Mouse (Mus musculus) olfactory bulb, adult 2 months (tissue): Measurements from ENCODE around the gene Palm. TPM values are rescaled to one million over a fixed set of nuclear protein-coding genes. Genes with fewer than 3 reads are reported as not detected.

ENCODE experiments used
- H3K27ac ChIP-seq: fragments of 200-500 bp; 2 replicates; pipeline ENCODE4 v1.5.1; 2012; ENCODE audit warnings: low read depth, low read length; ENCODE audit not compliant: insufficient read depth
- H3K4me1 ChIP-seq: fragments of 200-500 bp; 2 replicates; pipeline ENCODE4 v1.6.1; 2012; ENCODE audit warnings: low read length; ENCODE audit not compliant: control insufficient read depth, insufficient read depth
- H3K4me3 ChIP-seq: fragments of 200-500 bp; 2 replicates; pipeline ENCODE4 v1.5.1; 2012; ENCODE audit warnings: mild to moderate bottlenecking, low read depth, low read length, moderate library complexity; ENCODE audit not compliant: insufficient read depth
- CTCF ChIP-seq: fragments of 200-500 bp; IDR thresholded peaks from 2 replicates; pipeline ENCODE4 v1.5.1; 2012; ENCODE audit warnings: low read depth, mild to moderate bottlenecking, low read length, moderate library complexity; ENCODE audit not compliant: insufficient read depth
- POLR2A ChIP-seq: fragments of 200-500 bp; IDR thresholded peaks from 2 replicates; pipeline ENCODE4 v1.6.1; 2012; ENCODE audit warnings: mild to moderate bottlenecking, low read depth, low read length, moderate library complexity; ENCODE audit not compliant: insufficient read depth
- WGBS: fragments of 180-500 bp; shearing (Covaris S2); methylation state at CpG from one replicate; pipeline ENCODE4 v1.1.7; 2018; 5-methylcytosine and 5-hydroxymethylcytosine counted together
- polyA plus RNA-seq: library from polyadenylated mRNA; stranded (reverse); fragments of >200 nt; gene quantifications from 2 replicates; pipeline ENCODE4 v1.2.4, GENCODE M21; 2012; ENCODE audit warnings: low replicate concordance; ENCODE audit not compliant: missing spikeins, insufficient read depth, insufficient read length

Palm gene
- polyA plus RNA-seq, 1 experiment: not detected

GRCm38 (mm10) chr10:79861230-79862048, 68.1 kb downstream of the Palm start:
- Histone ChIP-seq H3K4me1 (peaks cover 60% of the 10 kb centered on the region), H3K4me3 (no peak overlapping the region), H3K27ac (no peak overlapping the region)
- TF ChIP-seq CTCF: no peak
- TF ChIP-seq POLR2A: no peak
- WGBS: 60% methylated on average over 25 of the region's 25 CpGs

- 61% methylated on average over 23 of the region's 23 CpGs for WGBS
- H3K27ac ChIP-seq: no peak overlapping the region
- peaks cover 53% of the 10 kb centered on the region for H3K4me1 ChIP-seq
- TF ChIP-seq CTCF (no peak), POLR2A (no peak)
- H3K4me3 ChIP-seq: no peak overlapping the region
These were observed 68.8 kb downstream of the Palm start for GRCm38 (mm10) chr10:79862049-79862788.

- peaks cover 46% of the 10 kb centered on the region for H3K4me1 ChIP-seq
- WGBS: 58% methylated on average over 10 of the region's 10 CpGs
- TF ChIP-seq POLR2A: no peak
- no peak for TF ChIP-seq CTCF
- H3K4me3 ChIP-seq: no peak overlapping the region
- H3K27ac ChIP-seq: no peak overlapping the region
These were observed 69.6 kb downstream of the Palm start for GRCm38 (mm10) chr10:79862925-79863324.

DNA sequence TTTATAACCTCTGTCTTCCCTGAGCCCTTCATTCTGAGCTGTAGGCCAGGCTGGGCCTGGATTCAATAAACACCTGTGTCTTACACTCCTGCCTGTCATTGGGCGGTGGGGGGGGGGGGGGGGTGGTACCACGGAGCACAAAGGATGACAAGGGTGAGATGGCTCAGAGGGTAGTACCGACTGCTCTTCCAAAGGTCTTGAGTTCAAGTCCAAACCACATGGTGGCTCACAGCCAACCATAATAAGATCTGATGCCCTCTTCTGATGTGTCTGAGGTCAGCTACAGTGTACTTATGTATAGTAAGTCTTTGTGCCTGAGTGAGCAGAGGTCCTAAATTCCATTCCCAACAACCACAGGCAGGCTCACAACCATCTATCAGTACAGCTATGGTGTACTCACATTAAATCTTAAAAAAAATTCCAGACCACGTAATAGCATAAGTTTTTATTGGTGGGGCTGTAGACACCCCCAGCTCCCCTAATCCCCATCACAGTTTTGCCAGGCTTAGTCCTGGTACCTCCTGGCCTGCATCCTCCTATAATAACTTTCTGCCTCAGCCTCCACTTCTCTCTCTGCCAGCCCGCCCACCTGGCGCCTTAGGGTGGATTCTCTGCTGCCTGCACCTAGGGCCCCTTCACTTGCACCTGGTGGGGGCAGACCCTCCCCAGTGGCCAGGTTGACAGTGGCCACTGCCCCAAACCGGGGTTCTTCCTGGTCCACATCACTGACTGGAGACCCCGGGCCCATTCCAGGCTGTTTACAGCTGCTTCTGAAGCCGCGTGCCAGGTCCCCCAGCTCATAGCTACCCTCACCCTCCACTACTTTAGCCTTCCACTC, 71.2 kb downstream of the Palm start:
- 51% methylated on average over 10 of the region's 10 CpGs for WGBS
- TF ChIP-seq CTCF: no peak
- no peak for TF ChIP-seq POLR2A
- no peak overlapping the region for H3K27ac ChIP-seq
- no peak overlapping the region for H3K4me3 ChIP-seq
- peaks cover 32% of the 10 kb centered on the region for H3K4me1 ChIP-seq

DNA sequence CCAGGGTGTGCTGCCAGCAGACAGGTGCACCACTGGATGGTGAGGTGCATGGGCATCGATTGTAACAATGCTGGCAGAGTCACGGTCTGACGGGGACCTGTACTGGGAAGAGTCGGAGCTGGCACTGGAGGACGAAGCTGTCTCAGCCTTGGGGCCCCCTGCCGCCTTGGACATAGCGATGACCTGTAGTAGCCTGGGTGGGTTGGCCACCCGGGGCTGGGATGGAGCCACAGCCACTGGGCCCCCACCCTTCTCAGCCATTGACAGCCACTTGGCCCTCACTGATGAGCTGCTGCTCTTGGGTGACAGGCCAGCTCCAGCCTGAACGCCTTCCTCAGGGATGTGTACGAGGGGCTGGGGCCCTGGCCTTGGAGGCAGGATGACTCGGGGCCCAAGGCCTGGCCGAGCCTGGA, 71.8 kb downstream of the Palm start:
- TF ChIP-seq POLR2A (no peak), CTCF (no peak)
- 59% methylated on average over 12 of the region's 12 CpGs for WGBS
- no peak overlapping the region for H3K27ac ChIP-seq

DNA sequence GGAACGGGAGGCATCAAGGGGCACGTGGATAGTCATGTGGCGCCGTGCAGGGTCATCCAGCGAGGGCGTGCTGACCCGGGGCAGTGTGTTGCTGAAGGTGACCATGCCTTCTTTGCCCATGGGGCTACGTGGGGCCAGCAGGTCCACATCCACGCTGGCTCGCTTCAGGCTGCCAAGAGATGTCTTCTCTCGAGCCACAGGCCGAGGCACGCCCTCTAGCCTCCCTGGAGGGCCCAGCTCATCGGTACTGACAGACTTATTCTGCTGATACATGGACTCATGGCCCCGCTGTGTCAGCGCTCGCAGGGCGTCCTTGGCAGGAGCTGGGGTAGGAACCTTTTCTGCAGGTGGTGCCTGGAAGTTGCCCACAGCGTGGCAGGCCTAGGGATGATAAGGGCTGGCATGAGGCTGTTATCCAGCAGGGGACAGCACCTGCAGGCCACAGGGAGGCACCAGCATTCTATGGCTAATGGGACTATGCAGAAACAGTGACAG, 72.5 kb downstream of the Palm start:
- Histone ChIP-seq H3K4me3 (no peak overlapping the region), H3K4me1 (peaks cover 23% of the 10 kb centered on the region), H3K27ac (no peak overlapping the region)
- 72% methylated on average over 19 of the region's 19 CpGs for WGBS
- TF ChIP-seq CTCF (no peak), POLR2A (no peak)

More for the DNA sequence above, 71.8 kb downstream of the Palm start:
- H3K4me1 ChIP-seq: peaks cover 28% of the 10 kb centered on the region
- no peak overlapping the region for H3K4me3 ChIP-seq

DNA sequence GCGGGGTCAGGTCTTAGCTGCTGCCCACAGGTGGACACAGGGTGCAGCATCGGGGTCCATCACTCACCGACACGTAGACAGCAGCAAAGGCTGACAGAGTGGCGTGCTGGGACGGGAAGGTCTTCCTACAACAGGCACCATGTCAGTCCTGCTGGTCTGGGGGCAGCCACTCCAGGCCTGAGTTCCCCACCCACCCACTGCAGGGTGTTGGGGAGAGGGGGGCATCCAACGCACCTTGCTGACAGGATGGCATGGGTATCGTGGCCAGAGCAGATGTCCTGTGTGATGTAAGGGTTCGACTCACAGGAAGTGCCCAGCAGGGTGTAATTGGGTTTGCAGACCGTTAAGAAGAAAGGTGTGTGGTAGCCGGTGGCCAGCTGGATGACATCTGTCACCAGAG, 73.2 kb downstream of the Palm start:
- TF ChIP-seq CTCF: no peak
- no peak for TF ChIP-seq POLR2A
- Histone ChIP-seq H3K4me3 (no peak overlapping the region), H3K27ac (no peak overlapping the region), H3K4me1 (peaks cover 16% of the 10 kb centered on the region; the same call in 1 of the 2 replicates)
- WGBS: 82% methylated on average over 11 of the region's 11 CpGs

Other genes with a start within 250 kb of the Palm start
- gene Mier2, start 238.4 kb upstream of the Palm start, polyA plus RNA-seq: not detected in 2 replicates
- gene Theg, start 206.2 kb upstream of the Palm start, polyA plus RNA-seq: not detected in 2 replicates
- not detected in 2 replicates for gene C2cd4c, start 179.5 kb upstream of the Palm start, polyA plus RNA-seq
- gene Shc2, start 155.7 kb upstream of the Palm start, polyA plus RNA-seq: not detected in 2 replicates
- not detected in 2 replicates for gene Odf3l2, start 147.8 kb upstream of the Palm start, polyA plus RNA-seq
- not detected in 2 replicates for gene Madcam1, start 129.0 kb upstream of the Palm start, polyA plus RNA-seq
- not detected in 2 replicates for gene Tpgs1, start 124.2 kb upstream of the Palm start, polyA plus RNA-seq
- gene Cdc34, start 111.4 kb upstream of the Palm start, polyA plus RNA-seq: not detected in 2 replicates
- not detected in 2 replicates for gene Gzmm, start 104.6 kb upstream of the Palm start, polyA plus RNA-seq
- not detected in 2 replicates for gene Bsg, start 89.1 kb upstream of the Palm start, polyA plus RNA-seq
- gene Hcn2, start 76.9 kb upstream of the Palm start, polyA plus RNA-seq: not detected in 2 replicates
- not detected in 2 replicates for gene Polrmt, start 47.0 kb upstream of the Palm start, polyA plus RNA-seq
- not detected in 2 replicates for gene Fgf22, start 38.5 kb upstream of the Palm start, polyA plus RNA-seq
- gene Rnf126, start 26.6 kb upstream of the Palm start, polyA plus RNA-seq: not detected in 2 replicates
- not detected in 2 replicates for gene Fstl3, start 16.3 kb upstream of the Palm start, polyA plus RNA-seq
- not detected in 2 replicates for gene Prss57, start 2.6 kb upstream of the Palm start, polyA plus RNA-seq
- gene Misp, start 27.4 kb downstream of the Palm start, polyA plus RNA-seq: not detected in 2 replicates
- gene Ptbp1, start 60.9 kb downstream of the Palm start, polyA plus RNA-seq: 555 TPM in 1 of 2 replicates, not detected in the other
- not detected in 2 replicates for gene Prtn3, start 80.9 kb downstream of the Palm start, polyA plus RNA-seq
- gene Plppr3, start 81.1 kb downstream of the Palm start, polyA plus RNA-seq: not detected in 2 replicates
- not detected in 2 replicates for gene Elane, start 92.7 kb downstream of the Palm start, polyA plus RNA-seq
- gene Cfd, start 97.3 kb downstream of the Palm start, polyA plus RNA-seq: not detected in 2 replicates
- not detected in 2 replicates for gene Med16, start 115.4 kb downstream of the Palm start, polyA plus RNA-seq
- not detected in 2 replicates for gene Gm26602, start 117.3 kb downstream of the Palm start, polyA plus RNA-seq
- gene Kiss1r, start 123.4 kb downstream of the Palm start, polyA plus RNA-seq: not detected in 2 replicates
- not detected in 2 replicates for gene R3hdm4, start 127.6 kb downstream of the Palm start, polyA plus RNA-seq
- gene Arid3a, start 133.5 kb downstream of the Palm start, polyA plus RNA-seq: not detected in 2 replicates
- not detected in 2 replicates for gene Wdr18, start 166.6 kb downstream of the Palm start, polyA plus RNA-seq
- gene Grin3b, start 177.1 kb downstream of the Palm start, polyA plus RNA-seq: not detected in 2 replicates
- not detected in 2 replicates for gene Tmem259, start 190.8 kb downstream of the Palm start, polyA plus RNA-seq
- gene Cnn2, start 195.0 kb downstream of the Palm start, polyA plus RNA-seq: 124 and 250 TPM in 2 replicates
- not detected in 2 replicates for gene Abca7, start 202.9 kb downstream of the Palm start, polyA plus RNA-seq
- 193 and 203 TPM in 2 replicates for gene Arhgap45, start 223.1 kb downstream of the Palm start, polyA plus RNA-seq
- not detected in 2 replicates for gene Polr2e, start 246.2 kb downstream of the Palm start, polyA plus RNA-seq